Mouse (Mus musculus) cerebellum, postnatal 10 days (tissue): ENCODE data around the gene Vmn2r15.

Experiments used
- DNase-seq, 2 experiments: peaks; one replicate each; pipeline ENCODE4 v3.0.0; 2021; ENCODE audit warnings: mixed read lengths in 2 of 2

Vmn2r15 gene

GRCm38 (mm10) chr5:109297544-109297943, at the start of gene Vmn2r15:
TSS of gene Vmn2r15 (minus strand) at chr5:109297644.
- no peak for DNase-seq

GRCm38 (mm10) chr5:109329862-109330261, 32.4 kb upstream of the Vmn2r15 start, which contains the start of gene Vmn2r16:
TSS of gene Vmn2r16 (plus strand) at chr5:109330162.
- DNase-seq, result no peak

- no peak for DNase-seq
Observed at GRCm38 (mm10) chr5:109294655-109295054, 2.8 kb downstream of the Vmn2r15 start.
